Mouse (Mus musculus): ENCODE data around the gene Slc25a35. TPM values are rescaled to one million over a fixed set of nuclear protein-coding genes. Genes with fewer than 3 reads are reported as not detected.
"Not testable (repeated sequence)": the region's sequence is repeated elsewhere in the genome, so short reads cannot be mapped to it uniquely, and the experiment has no call there.

The Slc25a35 gene
- 2.2 and 2.8 TPM in 2 replicates for total RNA-seq (2015)
- total RNA-seq (2017) = 0.30 and 0.75 TPM in 2 replicates

- peak; percentile 92 for ATAC-seq (replicated peaks; ENCODE audit: poor library complexity)
Measured at GRCm38 (mm10) chr11:68967337-68968282, at the start of gene Slc25a35. Gene Slc25a35, plus strand, starts transcription at chr11:68968131.

- no peak for ATAC-seq (replicated peaks; ENCODE audit: poor library complexity)
Measured at GRCm38 (mm10) chr11:68923191-68923590, 44.7 kb upstream of the Slc25a35 start.

DNA sequence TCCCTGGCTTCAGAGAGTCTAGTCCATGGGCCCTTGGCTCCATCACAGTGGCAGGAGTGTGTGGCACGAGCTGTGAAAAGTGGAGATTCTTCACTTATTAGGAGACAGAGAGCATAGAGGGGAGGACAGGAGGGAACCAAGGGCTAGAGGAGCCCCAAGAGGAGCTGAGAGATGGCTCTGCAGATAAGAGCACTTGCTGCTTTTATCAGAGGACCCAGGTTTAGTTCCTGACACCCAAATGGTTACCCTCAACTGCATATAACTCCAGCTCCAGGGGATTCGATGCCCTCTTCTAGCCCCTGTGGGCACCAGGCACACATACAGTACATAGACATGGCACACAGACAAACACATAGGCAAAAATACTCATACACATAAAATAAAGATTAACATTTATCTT is 43.2 kb upstream of the Slc25a35 start:
- ATAC-seq (replicated peaks; ENCODE audit: poor library complexity) = no peak

DNA sequence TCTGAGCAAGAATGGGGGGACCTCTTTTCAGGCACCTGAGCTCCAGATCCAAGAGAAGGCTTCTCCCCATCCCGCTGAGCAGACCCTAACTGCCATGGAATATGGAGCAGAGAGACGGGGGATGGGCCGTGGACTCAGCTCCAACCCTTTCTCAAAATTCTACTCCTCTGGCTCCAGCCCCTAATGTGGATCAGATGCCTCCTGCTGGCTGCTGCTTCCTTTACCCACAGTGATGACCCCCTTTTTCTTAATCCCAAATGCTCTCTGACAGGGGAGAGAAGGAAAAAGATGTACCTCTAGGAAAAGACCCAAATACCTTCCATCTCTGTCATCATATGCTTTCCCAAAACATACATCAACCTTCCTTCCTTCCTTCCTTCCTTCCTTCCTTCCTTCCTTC is 41.0 kb upstream of the Slc25a35 start, which contains the start of gene Odf4:
Gene Odf4, minus strand, starts transcription at position 101 of the 400 bp plus-strand sequence.
- no peak for ATAC-seq (replicated peaks; ENCODE audit: poor library complexity)

DNA sequence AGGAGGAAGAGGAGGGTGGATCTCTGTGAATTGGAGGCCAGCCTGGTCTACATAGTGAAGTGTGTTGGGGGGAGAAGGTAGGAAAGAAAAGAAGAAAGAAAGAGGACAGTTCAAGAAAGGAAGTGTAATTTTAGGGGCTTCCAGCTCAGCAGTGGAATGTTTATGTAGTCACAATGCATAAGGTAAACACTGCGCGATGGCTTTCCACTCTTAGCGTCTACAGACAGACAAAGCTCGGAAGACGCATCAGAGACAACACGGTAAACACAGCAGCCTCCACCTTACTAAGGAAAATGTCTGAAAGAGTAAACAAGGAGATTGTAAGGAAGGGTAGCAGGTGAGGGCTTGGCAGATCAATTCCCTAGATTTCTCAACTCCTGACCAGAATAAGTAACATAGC is 38.0 kb upstream of the Slc25a35 start:
- ATAC-seq (replicated peaks; ENCODE audit: poor library complexity) = no peak

DNA sequence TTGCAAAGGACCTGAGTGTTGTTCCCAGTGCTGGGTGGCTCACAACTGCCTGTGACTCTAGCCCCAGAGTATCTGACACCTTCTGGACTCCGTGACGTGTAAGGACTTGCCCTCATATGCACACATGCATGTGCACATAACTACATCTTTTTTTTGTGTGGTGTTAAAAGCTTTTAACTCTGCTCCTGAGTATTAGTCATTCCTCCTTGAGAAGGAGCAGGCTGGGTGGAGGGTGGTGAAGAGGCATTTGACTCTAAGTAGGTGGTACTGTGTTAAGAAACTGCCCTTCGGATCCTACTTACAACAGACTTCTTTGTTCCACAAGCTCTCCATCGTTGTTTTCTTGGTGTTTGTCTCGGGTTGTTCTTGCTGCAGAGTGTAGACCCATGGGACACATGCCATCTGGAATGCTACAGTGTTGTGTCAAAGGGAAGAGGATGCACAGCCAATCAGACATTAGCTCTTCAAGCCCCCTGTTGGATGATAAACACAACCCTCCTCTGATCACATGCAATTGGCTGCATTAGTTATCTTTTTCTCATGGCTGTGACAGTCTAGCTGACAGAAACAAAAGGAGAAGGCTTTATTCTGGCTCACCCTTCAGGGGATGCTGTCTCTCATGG is 33.9 kb upstream of the Slc25a35 start:
- no peak for ATAC-seq (replicated peaks; ENCODE audit: poor library complexity)

- ATAC-seq (replicated peaks; ENCODE audit: poor library complexity) = not testable (repeated sequence)
Measured at GRCm38 (mm10) chr11:68936951-68937350, 31.0 kb upstream of the Slc25a35 start.

- peak; percentile 100 for ATAC-seq (replicated peaks; ENCODE audit: poor library complexity)
Measured at GRCm38 (mm10) chr11:68939451-68940304, 28.3 kb upstream of the Slc25a35 start.

GRCm38 (mm10) chr11:68940516-68940915 is 27.4 kb upstream of the Slc25a35 start:
- ATAC-seq (replicated peaks; ENCODE audit: poor library complexity) = no peak

DNA sequence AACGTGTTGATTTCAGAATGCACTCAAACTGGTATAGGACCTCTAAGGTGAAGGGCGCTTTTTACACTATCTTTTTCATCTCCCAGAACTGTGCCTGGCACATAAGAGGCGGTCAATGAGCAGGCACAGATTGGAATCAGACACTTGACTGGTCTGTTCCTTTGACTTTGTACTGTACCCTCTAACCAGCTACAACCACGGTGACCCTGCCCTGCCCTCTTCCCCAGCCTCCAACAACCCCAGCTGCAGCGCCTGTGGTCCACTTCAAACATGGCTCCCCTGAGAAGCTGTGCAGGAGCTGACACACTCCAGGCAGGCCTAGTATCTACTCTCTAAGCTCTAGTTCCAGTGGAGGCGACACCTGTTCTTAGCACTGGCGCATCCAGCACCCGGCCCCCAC is 25.2 kb upstream of the Slc25a35 start:
- no peak for ATAC-seq (replicated peaks; ENCODE audit: poor library complexity)

DNA sequence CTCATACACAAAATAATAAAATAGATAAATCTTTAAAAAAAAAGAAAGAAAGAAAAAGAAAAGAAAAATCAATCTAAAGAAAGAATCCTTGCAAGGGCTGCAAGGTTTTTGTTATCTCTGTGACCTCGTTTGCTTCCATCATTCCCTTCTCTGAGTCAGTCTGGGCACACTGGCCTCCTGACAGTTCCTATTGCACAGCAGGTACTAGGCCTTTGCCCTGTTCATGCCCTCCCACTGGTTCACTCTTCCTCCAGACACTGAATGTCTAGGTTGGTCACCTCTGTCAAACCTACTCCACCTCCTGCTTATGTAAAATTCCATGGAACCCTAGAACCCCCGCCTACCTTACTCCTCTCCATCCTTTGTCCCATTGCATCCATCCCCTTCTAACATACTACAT is 22.7 kb upstream of the Slc25a35 start:
- ATAC-seq (replicated peaks; ENCODE audit: poor library complexity) = no peak

DNA sequence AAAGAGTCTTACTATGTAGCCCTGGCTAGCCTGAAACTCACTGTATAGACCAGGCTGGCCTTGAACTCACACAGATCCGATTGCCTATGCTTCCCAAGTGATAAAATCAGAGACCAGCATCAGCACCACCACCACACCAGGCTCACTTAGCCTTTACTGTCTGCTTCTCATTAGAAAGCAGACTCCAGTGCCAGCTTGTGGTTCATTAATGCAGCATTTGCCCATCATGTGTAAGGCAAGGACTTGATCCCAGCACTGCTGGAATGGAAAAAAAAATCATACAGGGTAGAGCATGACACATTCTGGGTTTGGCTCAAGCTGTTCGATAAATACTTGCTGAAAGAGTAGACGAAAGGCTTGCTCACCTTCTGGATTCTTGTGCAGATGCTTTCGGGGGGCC is 21.9 kb upstream of the Slc25a35 start:
- ATAC-seq (replicated peaks; ENCODE audit: poor library complexity) = no peak

DNA sequence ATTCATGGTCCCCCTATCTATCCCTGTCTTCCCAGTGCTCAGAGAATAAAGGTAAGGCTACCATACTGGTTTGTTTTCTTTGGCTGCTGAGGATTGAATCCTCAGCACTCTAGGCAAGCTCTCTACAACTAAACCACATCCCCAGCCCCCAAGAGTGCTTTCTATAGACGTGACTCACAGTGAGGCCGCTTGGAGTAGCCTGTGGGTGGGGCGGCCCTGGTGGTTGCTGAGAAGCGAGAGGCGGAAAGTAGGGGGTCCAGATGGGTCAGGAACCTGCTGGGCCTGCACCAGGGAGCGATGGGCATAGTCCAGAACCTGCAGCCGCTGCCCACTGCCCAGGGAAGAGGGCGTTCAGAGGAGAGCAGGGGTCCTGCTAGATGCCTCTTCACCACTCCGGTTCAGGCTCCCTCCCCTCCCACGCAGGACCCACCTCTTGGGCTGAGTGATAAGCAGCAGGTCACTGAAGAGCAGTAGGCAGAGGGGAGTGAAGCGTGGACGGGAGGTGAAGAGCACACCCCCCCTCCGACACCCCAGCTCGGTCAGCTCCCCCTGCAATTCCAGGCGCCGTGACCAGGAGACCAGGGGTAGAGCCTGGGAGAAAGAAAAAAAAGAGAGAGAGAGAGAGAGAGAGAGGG is 21.0 kb upstream of the Slc25a35 start:
- no peak for ATAC-seq (replicated peaks; ENCODE audit: poor library complexity)

- ATAC-seq (replicated peaks; ENCODE audit: poor library complexity) = no peak
Measured at GRCm38 (mm10) chr11:68947542-68947993, 20.4 kb upstream of the Slc25a35 start.

DNA sequence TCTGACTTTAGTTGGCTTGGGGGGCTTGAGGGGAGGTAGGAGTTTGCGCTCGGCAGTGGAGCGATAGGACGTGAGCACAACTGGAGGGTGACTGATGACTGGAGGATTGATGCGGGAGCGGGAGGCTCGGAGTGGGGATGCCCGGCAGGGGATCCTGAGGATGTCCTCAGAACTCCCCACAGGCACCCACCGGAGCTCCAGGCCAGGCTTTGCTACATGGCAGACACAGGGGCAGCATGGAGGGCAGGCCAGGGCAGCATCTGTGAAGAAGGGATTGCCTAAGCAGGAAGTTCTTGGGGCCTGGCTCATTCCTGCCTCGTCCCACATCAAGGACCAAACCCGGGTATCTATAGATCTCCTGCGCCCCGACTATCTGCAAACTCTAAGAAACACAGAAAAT is 14.0 kb upstream of the Slc25a35 start:
- no peak for ATAC-seq (replicated peaks; ENCODE audit: poor library complexity)

DNA sequence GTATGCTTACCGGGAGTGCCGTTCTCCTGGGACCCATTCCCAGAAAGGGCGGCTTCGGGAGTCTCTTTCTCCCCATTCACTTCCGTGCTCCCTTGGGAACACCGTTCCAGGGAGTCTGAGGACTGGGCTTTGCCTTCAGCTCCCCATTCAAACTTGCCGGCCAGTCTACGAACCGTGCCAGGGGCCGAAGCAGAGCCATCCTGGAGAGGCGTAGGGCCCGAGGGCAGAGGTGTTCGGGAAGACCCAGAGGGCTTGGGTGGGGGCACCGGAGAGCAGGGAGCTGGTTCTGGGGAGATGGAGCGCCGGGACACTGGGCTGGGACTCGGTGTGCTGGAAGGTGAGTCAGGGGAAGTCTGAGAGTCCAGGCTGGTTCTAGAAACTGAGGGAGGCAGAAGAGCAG is 13.5 kb upstream of the Slc25a35 start:
- 0 out of 2 replicates have a peak, but pooled peaks have one; percentile 31 for ATAC-seq (replicated peaks; ENCODE audit: poor library complexity)

DNA sequence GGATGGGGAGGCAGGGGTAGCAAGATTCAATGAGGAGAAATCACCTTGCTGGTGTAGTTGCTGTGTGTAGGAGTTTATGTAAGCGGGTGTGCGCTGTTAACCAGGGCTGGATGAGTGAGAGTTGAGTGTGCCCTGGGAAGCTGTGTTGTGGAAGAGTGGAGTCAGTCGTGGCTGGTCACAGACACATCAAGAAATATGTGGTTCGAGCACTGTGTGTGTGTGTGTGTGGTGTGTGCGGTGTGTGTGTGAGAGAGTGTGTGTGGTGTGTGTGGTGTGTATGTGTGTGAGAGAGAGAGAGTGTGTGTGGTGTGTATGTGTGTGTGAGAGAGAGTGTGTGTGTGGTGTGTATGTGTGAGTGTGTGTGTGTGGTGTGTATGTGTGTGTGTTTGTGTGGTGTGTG is 12.5 kb upstream of the Slc25a35 start:
- no peak for ATAC-seq (replicated peaks; ENCODE audit: poor library complexity)

- no peak for ATAC-seq (replicated peaks; ENCODE audit: poor library complexity)
Measured at GRCm38 (mm10) chr11:68956107-68956506, 11.8 kb upstream of the Slc25a35 start.

GRCm38 (mm10) chr11:68956697-68957096 is 11.2 kb upstream of the Slc25a35 start:
- ATAC-seq (replicated peaks; ENCODE audit: poor library complexity) = no peak

GRCm38 (mm10) chr11:68957308-68957707 is 10.6 kb upstream of the Slc25a35 start, which contains the start of gene Arhgef15:
Gene Arhgef15, minus strand, starts transcription at chr11:68957480.
- ATAC-seq (replicated peaks; ENCODE audit: poor library complexity) = no peak

All from megakaryocyte progenitor cell, adult 5-6 weeks (primary cell).